Mouse (Mus musculus): ENCODE data around the gene Ddx10. TPM values are rescaled to one million over a fixed set of nuclear protein-coding genes. Genes with fewer than 3 reads are reported as not detected.

The Ddx10 gene
- total RNA-seq (2014; fragmentation: Nextera tagmentation) (64.9 and 73.8 TPM in 2 replicates), total RNA-seq (2017) (45.0 and 52.4 TPM in 2 replicates), polyA plus RNA-seq (2012) (12.3 and 15.6 TPM in 2 replicates)

- ATAC-seq (ENCODE audit: extremely low read depth, insufficient number of reproducible peaks, low FRiP score, poor library complexity, severe bottlenecking) = peak; percentile 100
- H3K4me3 ChIP-seq (ENCODE audit: low read depth, low read length) = peak within 1 kb of the TSS; percentile 98
- DNase-seq (ENCODE audit: low spot score) = peak; percentile 86
Measured at GRCm38 (mm10) chr9:53247953-53248397, at the start of gene Ddx10. Ddx10 (minus strand) TSS chr9:53248053.

GRCm38 (mm10) chr9:53292833-53293232 is 45.0 kb upstream of the Ddx10 start:
- Histone ChIP-seq H3K4me1 (ENCODE audit: insufficient read depth, low read depth, low read length) (no peaks in the 10 kb centered on the region), H3K4me3 (ENCODE audit: low read depth, low read length) (no peak overlapping the region), H3K9me3 (replicated peaks) (no peaks in the 10 kb centered on the region), H3K36me3 (replicated peaks) (no peaks in the 10 kb centered on the region), H3K27me3 (ENCODE audit: insufficient read depth, low read length) (peaks cover 3% of the 10 kb centered on the region; the same call in 1 of the 2 replicates)
- TF ChIP-seq GATA2 (IDR thresholded peaks at IDR 0.05; ENCODE audit: borderline replicate concordance, low read depth, low read length) = no peak
- no peak for ATAC-seq (ENCODE audit: extremely low read depth, insufficient number of reproducible peaks, low FRiP score, poor library complexity, severe bottlenecking)
- DNase-seq (ENCODE audit: low spot score) = no peak

More at GRCm38 (mm10) chr9:53247953-53248397, at the start of gene Ddx10:
- H3K9me3 ChIP-seq (replicated peaks) = no peaks in the 10 kb centered on the region
- H3K36me3 ChIP-seq (replicated peaks) = peaks cover 13% of the 10 kb centered on the region
- no peak for TF ChIP-seq GATA2 (IDR thresholded peaks at IDR 0.05; ENCODE audit: borderline replicate concordance, low read depth, low read length)
- H3K27me3 ChIP-seq (ENCODE audit: insufficient read depth, low read length) = no peaks in the 10 kb centered on the region
- H3K4me1 ChIP-seq (ENCODE audit: insufficient read depth, low read depth, low read length) = peaks cover 21% of the 10 kb centered on the region

GRCm38 (mm10) chr9:53290006-53290405 is 42.2 kb upstream of the Ddx10 start:
- no peak overlapping the region for H3K4me3 ChIP-seq (ENCODE audit: low read depth, low read length)
- no peaks in the 10 kb centered on the region for H3K4me1 ChIP-seq (ENCODE audit: insufficient read depth, low read depth, low read length)
- H3K9me3 ChIP-seq (replicated peaks) = no peaks in the 10 kb centered on the region
- peaks cover 4% of the 10 kb centered on the region; the same call in 1 of the 2 replicates for H3K27me3 ChIP-seq (ENCODE audit: insufficient read depth, low read length)
- DNase-seq (ENCODE audit: low spot score) = no peak
- TF ChIP-seq GATA1 (IDR thresholded peaks at IDR 0.05; ENCODE audit: borderline replicate concordance, low read length) (no peak), TAL1 (conservative IDR thresholded peaks at IDR 0.05; ENCODE audit: low read depth, low read length) (no peak), GATA2 (IDR thresholded peaks at IDR 0.05; ENCODE audit: borderline replicate concordance, low read depth, low read length) (no peak), POLR2AphosphoS5 (IDR thresholded peaks at IDR 0.05; ENCODE audit: insufficient replicate concordance, low read depth, low read length) (no peak), CTCF (IDR thresholded peaks at IDR 0.05; ENCODE audit: low read depth, low read length) (no peak)
- H3K36me3 ChIP-seq (replicated peaks) = no peaks in the 10 kb centered on the region
- ATAC-seq (ENCODE audit: extremely low read depth, insufficient number of reproducible peaks, low FRiP score, poor library complexity, severe bottlenecking) = no peak

- H3K9me3 ChIP-seq (replicated peaks) = no peaks in the 10 kb centered on the region
- H3K4me1 ChIP-seq (ENCODE audit: insufficient read depth, low read depth, low read length) = no peaks in the 10 kb centered on the region
- DNase-seq (ENCODE audit: low spot score) (no peak), ATAC-seq (ENCODE audit: extremely low read depth, insufficient number of reproducible peaks, low FRiP score, poor library complexity, severe bottlenecking) (no peak)
- no peak overlapping the region for H3K4me3 ChIP-seq (ENCODE audit: low read depth, low read length)
- TF ChIP-seq CTCF (IDR thresholded peaks at IDR 0.05; ENCODE audit: low read depth, low read length) (no peak), TAL1 (conservative IDR thresholded peaks at IDR 0.05; ENCODE audit: low read depth, low read length) (no peak)
- no peaks in the 10 kb centered on the region for H3K36me3 ChIP-seq (replicated peaks)
- H3K27me3 ChIP-seq (ENCODE audit: insufficient read depth, low read length) = peaks cover 5% of the 10 kb centered on the region; the same call in 1 of the 2 replicates
Measured at GRCm38 (mm10) chr9:53286793-53287192, 38.9 kb upstream of the Ddx10 start.

- ATAC-seq (ENCODE audit: extremely low read depth, insufficient number of reproducible peaks, low FRiP score, poor library complexity, severe bottlenecking) (no peak), DNase-seq (ENCODE audit: low spot score) (no peak)
- H3K36me3 ChIP-seq (replicated peaks) = no peaks in the 10 kb centered on the region
- H3K9me3 ChIP-seq (replicated peaks) = no peaks in the 10 kb centered on the region
- H3K4me3 ChIP-seq (ENCODE audit: low read depth, low read length) = no peak overlapping the region
- H3K4me1 ChIP-seq (ENCODE audit: insufficient read depth, low read depth, low read length) = no peaks in the 10 kb centered on the region
- H3K27me3 ChIP-seq (ENCODE audit: insufficient read depth, low read length) = peaks cover 4% of the 10 kb centered on the region; the same call in 1 of the 2 replicates
- no peak for TF ChIP-seq POLR2AphosphoS5 (IDR thresholded peaks at IDR 0.05; ENCODE audit: insufficient replicate concordance, low read depth, low read length)
- no peak for TF ChIP-seq GATA1 (IDR thresholded peaks at IDR 0.05; ENCODE audit: borderline replicate concordance, low read length)
- TF ChIP-seq CTCF (IDR thresholded peaks at IDR 0.05; ENCODE audit: low read depth, low read length) = no peak
- no peak for TF ChIP-seq TAL1 (conservative IDR thresholded peaks at IDR 0.05; ENCODE audit: low read depth, low read length)
- TF ChIP-seq GATA2 (IDR thresholded peaks at IDR 0.05; ENCODE audit: borderline replicate concordance, low read depth, low read length) = no peak
Measured at GRCm38 (mm10) chr9:53278997-53279396, 31.1 kb upstream of the Ddx10 start.

- ATAC-seq (ENCODE audit: extremely low read depth, insufficient number of reproducible peaks, low FRiP score, poor library complexity, severe bottlenecking) = no peak
- Histone ChIP-seq H3K4me3 (ENCODE audit: low read depth, low read length) (no peak overlapping the region), H3K4me1 (ENCODE audit: insufficient read depth, low read depth, low read length) (no peaks in the 10 kb centered on the region; the same call in none of the 2 replicates), H3K9me3 (replicated peaks) (no peaks in the 10 kb centered on the region), H3K27me3 (ENCODE audit: insufficient read depth, low read length) (peaks cover 4% of the 10 kb centered on the region; the same call in 1 of the 2 replicates), H3K36me3 (replicated peaks) (no peaks in the 10 kb centered on the region)
- no peak for DNase-seq (ENCODE audit: low spot score)
- no peak for TF ChIP-seq POLR2AphosphoS5 (IDR thresholded peaks at IDR 0.05; ENCODE audit: insufficient replicate concordance, low read depth, low read length)
- TF ChIP-seq CTCF (IDR thresholded peaks at IDR 0.05; ENCODE audit: low read depth, low read length) = no peak
- no peak for TF ChIP-seq TAL1 (conservative IDR thresholded peaks at IDR 0.05; ENCODE audit: low read depth, low read length)
- TF ChIP-seq GATA2 (IDR thresholded peaks at IDR 0.05; ENCODE audit: borderline replicate concordance, low read depth, low read length) = no peak
- no peak for TF ChIP-seq GATA1 (IDR thresholded peaks at IDR 0.05; ENCODE audit: borderline replicate concordance, low read length)
Measured at GRCm38 (mm10) chr9:53276381-53276780, 28.5 kb upstream of the Ddx10 start.

GRCm38 (mm10) chr9:53272714-53273113 is 24.9 kb upstream of the Ddx10 start:
- TF ChIP-seq GATA2 (IDR thresholded peaks at IDR 0.05; ENCODE audit: borderline replicate concordance, low read depth, low read length) (no peak), CTCF (IDR thresholded peaks at IDR 0.05; ENCODE audit: low read depth, low read length) (no peak), GATA1 (IDR thresholded peaks at IDR 0.05; ENCODE audit: borderline replicate concordance, low read length) (no peak), TAL1 (conservative IDR thresholded peaks at IDR 0.05; ENCODE audit: low read depth, low read length) (no peak), POLR2AphosphoS5 (IDR thresholded peaks at IDR 0.05; ENCODE audit: insufficient replicate concordance, low read depth, low read length) (no peak)
- Histone ChIP-seq H3K27me3 (ENCODE audit: insufficient read depth, low read length) (peaks cover 9% of the 10 kb centered on the region; the same call in 1 of the 2 replicates), H3K9me3 (replicated peaks) (no peaks in the 10 kb centered on the region), H3K36me3 (replicated peaks) (no peaks in the 10 kb centered on the region), H3K4me1 (ENCODE audit: insufficient read depth, low read depth, low read length) (peaks cover 3% of the 10 kb centered on the region), H3K4me3 (ENCODE audit: low read depth, low read length) (no peak overlapping the region)
- no peak for ATAC-seq (ENCODE audit: extremely low read depth, insufficient number of reproducible peaks, low FRiP score, poor library complexity, severe bottlenecking)
- no peak for DNase-seq (ENCODE audit: low spot score)

Data from G1E (cell line).